Mouse (Mus musculus): Measurements from ENCODE around the gene Magi2.
"Not testable (repeated sequence)": the region's sequence is repeated elsewhere in the genome, so short reads cannot be mapped to it uniquely, and the experiment has no call there.

The Magi2 gene

GRCm38 (mm10) chr5:20197395-20197794 is 970.6 kb downstream of the Magi2 start:
- no peak for ATAC-seq (ENCODE audit: insufficient number of reproducible peaks, low FRiP score, low TSS enrichment)

DNA sequence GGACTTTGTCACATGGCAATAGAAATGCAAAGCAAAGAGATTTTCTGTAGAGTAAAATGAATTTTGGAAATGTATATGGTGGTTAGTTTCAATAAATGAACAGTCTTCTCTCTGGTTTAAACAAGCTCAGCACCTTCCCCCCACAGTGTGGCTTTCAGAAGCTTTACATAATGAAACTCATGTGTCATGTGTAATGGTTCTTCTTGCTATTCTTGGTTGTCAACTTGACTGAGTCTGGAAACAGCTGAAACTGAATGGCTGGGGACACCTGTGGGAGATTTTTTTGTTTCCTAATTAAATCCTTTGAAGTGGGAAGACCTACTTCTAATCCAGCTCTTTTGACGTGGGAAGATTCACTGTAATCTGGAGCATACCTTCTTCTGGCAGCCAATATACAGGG is 974.5 kb downstream of the Magi2 start:
- ATAC-seq (ENCODE audit: insufficient number of reproducible peaks, low FRiP score, low TSS enrichment): no peak

DNA sequence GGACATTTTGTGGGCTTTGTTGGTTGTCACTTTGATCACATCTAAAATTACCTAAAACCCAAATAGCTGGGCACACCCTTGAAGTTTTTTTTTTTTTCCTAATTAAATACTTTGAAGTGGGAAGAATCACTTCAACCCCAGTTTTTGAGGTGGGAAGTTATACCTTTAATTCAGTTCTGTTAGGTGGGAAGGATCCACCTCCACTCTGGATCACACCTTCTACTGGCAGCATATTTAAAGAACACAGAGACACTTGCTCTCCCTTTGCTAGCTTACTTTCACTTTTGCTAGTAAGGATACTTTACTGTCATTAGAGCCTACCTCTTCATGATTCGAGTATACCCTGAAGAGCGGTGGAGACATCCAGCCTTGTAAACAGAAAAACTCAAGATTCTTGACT is 981.3 kb downstream of the Magi2 start:
- ATAC-seq (ENCODE audit: insufficient number of reproducible peaks, low FRiP score, low TSS enrichment): no peak

- no peak for ATAC-seq (ENCODE audit: insufficient number of reproducible peaks, low FRiP score, low TSS enrichment)
Observed at GRCm38 (mm10) chr5:20213299-20213698, 986.5 kb downstream of the Magi2 start.

- ATAC-seq (ENCODE audit: insufficient number of reproducible peaks, low FRiP score, low TSS enrichment): no peak
Observed at GRCm38 (mm10) chr5:20226471-20227210, 999.8 kb downstream of the Magi2 start.

GRCm38 (mm10) chr5:20227912-20228762 is 1001.3 kb downstream of the Magi2 start:
- ATAC-seq (ENCODE audit: insufficient number of reproducible peaks, low FRiP score, low TSS enrichment): no peak

DNA sequence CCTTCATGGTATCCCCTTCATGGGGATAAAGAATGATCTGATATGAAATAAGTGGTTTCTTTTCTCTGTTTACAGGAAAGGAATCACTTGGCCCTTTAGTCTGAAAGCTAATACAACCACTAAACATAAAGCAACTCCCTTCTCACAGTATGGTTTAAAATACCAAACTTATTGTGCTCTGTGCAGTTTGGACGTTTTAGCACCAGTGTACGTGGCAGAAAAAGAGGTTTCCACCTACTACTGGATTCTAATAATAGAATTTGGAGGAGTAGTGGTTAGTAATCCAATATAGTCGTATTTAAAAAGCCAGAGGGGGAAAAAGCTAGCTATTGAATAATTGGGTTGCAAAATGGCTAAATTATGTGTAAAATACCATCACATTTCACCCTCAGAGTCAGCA is 1005.1 kb downstream of the Magi2 start:
- ATAC-seq (ENCODE audit: insufficient number of reproducible peaks, low FRiP score, low TSS enrichment): no peak

GRCm38 (mm10) chr5:20241523-20241922 is 1014.7 kb downstream of the Magi2 start:
- no peak for ATAC-seq (ENCODE audit: insufficient number of reproducible peaks, low FRiP score, low TSS enrichment)

DNA sequence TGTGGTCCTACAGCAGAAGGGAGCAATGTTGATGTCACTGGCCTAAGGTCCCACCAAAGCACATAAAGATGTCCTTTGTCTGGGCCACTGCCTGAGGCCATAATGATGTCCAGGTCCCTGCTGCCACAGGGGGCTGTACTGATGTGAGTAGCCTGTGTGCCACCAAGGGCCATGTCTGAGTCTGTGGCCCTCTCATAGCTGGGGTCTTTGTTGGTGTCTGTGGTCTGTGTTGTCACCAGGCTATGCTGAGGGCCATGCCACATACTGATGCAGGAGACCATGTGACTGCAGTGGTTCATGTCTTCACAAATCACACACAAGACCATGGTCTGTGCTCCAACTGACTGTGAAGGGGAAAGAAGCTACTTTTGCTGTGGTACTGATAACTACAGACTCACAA is 1015.7 kb downstream of the Magi2 start:
- no peak for ATAC-seq (ENCODE audit: insufficient number of reproducible peaks, low FRiP score, low TSS enrichment)

GRCm38 (mm10) chr5:20249382-20249781 is 1022.5 kb downstream of the Magi2 start:
- no peak for ATAC-seq (ENCODE audit: insufficient number of reproducible peaks, low FRiP score, low TSS enrichment)

DNA sequence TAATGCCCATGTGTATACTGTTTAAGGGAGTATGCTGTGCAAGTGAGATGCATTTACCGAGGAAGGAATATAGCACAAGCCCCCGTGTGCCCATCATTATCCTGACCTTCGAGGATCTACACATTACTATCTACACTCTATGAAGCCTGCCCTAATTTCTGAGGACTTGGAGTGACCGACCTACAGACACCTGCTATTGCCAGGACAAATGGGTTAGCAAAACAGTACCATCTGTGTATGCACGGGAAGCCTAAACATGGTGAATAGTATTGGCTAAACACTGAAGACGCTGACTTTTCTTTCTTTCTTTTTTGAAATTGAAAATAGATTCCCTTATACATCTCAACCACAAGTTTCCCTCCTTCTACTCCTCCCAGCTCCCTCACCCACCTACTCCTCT is 1024.7 kb downstream of the Magi2 start:
- peak; percentile 89 for ATAC-seq (ENCODE audit: insufficient number of reproducible peaks, low FRiP score, low TSS enrichment)

GRCm38 (mm10) chr5:20256150-20256868 is 1029.5 kb downstream of the Magi2 start:
- ATAC-seq (ENCODE audit: insufficient number of reproducible peaks, low FRiP score, low TSS enrichment): no peak

DNA sequence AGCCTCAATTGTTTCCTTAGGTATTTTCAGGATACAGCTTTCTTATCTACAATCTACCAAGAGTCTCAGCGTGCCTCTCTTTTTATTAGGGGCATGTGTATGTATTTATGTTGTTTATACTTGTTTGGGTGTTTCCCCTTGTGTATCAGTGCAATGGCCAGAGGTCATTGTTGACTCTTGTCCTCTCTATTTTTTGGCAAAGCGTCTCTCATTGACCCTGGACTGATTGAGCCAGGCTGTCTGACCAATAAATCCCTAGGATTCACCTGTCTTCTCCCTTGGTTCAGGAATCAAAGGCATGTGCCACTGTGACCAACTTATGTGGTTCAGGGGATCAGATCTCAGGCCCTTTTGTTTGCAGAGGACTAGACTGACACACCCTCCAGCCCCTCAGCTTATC is 1030.1 kb downstream of the Magi2 start:
- ATAC-seq (ENCODE audit: insufficient number of reproducible peaks, low FRiP score, low TSS enrichment): no peak

GRCm38 (mm10) chr5:20257419-20257818 is 1030.6 kb downstream of the Magi2 start:
- ATAC-seq (ENCODE audit: insufficient number of reproducible peaks, low FRiP score, low TSS enrichment): no peak

DNA sequence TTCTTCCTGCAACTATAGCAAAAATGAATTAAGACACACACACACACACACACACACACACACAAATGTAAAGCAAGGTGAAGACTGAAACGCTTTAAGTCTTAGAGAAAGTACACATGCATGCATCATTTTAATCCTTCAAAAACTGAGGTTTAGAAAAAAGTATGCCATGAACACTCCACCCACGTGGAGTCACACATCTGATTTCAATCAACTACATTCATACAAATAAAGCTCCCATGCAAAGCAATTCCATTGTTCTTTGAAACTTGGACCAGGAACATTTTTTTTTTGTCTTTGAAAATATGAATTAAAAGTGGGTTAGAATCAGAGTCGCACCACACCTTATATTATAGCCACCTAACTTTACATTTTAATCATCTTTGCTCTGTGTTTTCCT is 1032.9 kb downstream of the Magi2 start:
- no peak for ATAC-seq (ENCODE audit: insufficient number of reproducible peaks, low FRiP score, low TSS enrichment)

DNA sequence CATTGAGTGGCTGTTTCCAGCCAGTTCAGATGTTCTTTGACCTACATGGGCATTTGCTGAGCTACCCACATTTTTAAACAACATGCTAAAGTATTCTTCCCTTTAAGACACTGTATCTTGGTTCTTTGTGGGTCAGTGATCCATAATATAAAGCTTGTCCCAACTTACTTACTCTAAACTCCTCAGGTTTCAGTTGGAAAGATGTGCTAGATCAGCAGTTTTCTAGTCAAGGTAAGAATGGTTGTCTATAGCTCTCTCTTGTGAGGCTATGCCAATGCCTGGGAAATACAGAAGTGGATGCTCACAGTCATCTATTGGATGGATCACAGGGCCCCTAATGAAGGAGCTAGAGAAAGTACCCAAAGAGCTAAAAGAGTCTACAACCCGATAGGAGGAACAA is 1045.8 kb downstream of the Magi2 start:
- ATAC-seq (ENCODE audit: insufficient number of reproducible peaks, low FRiP score, low TSS enrichment): not testable (repeated sequence)

GRCm38 (mm10) chr5:20275632-20276031 is 1048.8 kb downstream of the Magi2 start:
- peak; percentile 87 for ATAC-seq (ENCODE audit: insufficient number of reproducible peaks, low FRiP score, low TSS enrichment)

- peak; percentile 29; the same call in 1 of the 2 replicates for ATAC-seq (ENCODE audit: insufficient number of reproducible peaks, low FRiP score, low TSS enrichment)
Observed at GRCm38 (mm10) chr5:20285080-20285840, 1058.4 kb downstream of the Magi2 start.

DNA sequence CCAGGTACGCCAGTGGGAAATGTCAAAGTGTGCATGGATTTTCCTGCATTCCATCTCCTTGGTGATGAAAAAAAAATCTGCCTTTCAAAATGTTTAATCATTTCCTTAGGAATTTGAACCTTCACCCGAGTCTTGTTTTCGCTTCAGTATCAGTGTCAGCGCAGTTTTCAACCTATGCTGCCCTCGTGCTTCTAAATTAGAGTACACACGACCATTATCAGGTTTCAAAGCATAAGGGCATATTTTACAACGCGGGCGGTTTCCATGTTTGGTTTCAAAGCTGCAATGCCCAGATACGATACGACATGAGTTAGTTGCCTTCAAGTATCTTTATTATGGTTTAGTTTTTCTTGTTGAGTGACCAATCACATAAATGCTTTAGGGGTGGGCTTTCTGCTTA is 1067.7 kb downstream of the Magi2 start:
- no peak for ATAC-seq (ENCODE audit: insufficient number of reproducible peaks, low FRiP score, low TSS enrichment)

DNA sequence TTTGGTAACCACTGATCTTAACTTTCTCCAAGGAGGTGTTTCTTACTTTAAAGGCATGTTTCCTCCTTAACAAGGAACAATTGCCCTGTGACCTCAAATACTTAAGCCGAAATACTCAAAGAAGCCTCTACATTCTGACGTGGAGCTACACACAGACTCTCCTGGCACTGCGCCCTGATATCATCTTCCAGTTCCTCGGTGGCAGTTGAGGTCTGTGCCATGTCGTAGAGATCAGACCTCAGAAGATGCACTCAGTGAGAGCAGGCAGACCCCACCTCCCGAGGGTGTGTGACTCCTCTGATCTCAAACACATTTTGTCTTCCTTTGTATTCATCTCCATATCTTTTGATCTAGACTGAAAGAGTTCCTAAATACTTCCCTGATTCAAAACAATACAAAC is 1073.0 kb downstream of the Magi2 start:
- no peak for ATAC-seq (ENCODE audit: insufficient number of reproducible peaks, low FRiP score, low TSS enrichment)
